Mouse (Mus musculus): ENCODE measurements around the gene Tex44. TPM values are rescaled to one million over a fixed set of nuclear protein-coding genes. Genes with fewer than 3 reads are reported as not detected.
A peak's percentile ranks its signal among the peaks of the same experiment; 100 is the strongest.

Gene Tex44
- not detected in 2 replicates for total RNA-seq (2014; fragmentation: Nextera tagmentation)
- not detected in 2 replicates for total RNA-seq (2017)

DNA sequence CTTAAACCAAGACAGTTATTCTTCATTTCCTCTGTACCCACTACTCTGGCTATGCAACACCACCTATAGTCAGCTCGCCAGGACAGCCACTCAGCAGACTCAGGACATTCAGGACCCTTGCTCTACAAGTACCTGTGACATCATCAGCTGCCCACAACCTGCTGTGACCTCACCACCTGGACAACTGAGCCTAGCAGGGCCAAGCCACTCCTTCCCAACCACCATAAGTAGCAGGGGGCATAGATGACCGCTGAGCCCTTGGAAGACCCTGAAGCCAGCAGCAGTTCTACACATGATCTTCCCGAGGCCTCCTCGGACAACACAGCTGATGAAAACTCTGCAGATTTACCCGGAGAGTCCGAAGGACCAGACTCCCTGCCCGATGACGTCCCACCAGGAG is at the start of gene Tex44, which contains the start of gene Nmur1:
Gene Tex44 (plus strand): TSS at position 202 of the 400 bp plus-strand sequence.
Gene Nmur1 (minus strand): TSS at position 101 of the 400 bp plus-strand sequence.
- ATAC-seq (replicated peaks; ENCODE audit: poor library complexity, severe bottlenecking) = no peak

- ATAC-seq (replicated peaks; ENCODE audit: poor library complexity, severe bottlenecking) = no peak
These were observed 49.8 kb upstream of the Tex44 start for GRCm38 (mm10) chr1:86376354-86376753.

- ATAC-seq (replicated peaks; ENCODE audit: poor library complexity, severe bottlenecking) = peak; percentile 56
These were observed 47.5 kb upstream of the Tex44 start for GRCm38 (mm10) chr1:86378662-86379061.

- ATAC-seq (replicated peaks; ENCODE audit: poor library complexity, severe bottlenecking) = peak; percentile 45
These were observed 47.0 kb upstream of the Tex44 start for GRCm38 (mm10) chr1:86379161-86379569.

DNA sequence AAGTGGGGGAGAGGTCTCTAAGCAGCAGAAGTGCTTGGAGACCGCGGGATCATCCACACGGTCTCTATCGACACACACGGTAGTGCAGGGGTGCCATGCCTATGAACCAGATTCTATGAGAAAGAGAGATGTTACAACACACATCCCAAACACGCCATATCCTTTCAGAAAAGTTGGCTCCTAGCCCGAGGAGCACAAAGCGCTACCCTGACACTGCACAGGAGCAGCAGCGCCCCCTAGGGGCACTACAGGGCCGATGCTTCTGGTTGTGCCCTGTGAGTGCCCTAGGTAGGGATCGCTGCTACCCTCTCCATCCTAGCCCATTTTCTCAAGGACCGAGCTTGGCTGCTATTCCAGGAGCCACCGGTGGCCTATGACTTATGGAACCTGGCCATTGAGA is 45.1 kb upstream of the Tex44 start:
- ATAC-seq (replicated peaks; ENCODE audit: poor library complexity, severe bottlenecking) = peak; percentile 85

DNA sequence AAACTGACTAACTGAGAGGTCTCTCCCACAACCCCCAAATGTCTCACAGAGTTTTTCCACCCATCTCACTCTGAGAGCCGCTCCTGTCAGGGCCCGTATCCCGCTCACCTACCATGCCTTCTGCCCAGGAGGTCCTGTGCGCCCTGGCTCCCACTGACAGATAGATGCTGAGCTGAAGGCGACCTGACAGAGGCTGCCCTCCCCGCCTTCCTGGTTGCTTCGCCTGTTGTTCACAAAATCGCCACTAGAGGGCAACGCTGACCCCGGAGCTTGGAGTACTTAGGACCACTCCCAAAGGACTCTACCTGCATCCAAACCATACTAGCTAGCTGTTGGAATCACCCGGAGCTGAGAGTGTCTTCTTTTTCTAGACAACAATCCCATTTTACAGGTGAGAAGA is 36.9 kb upstream of the Tex44 start:
- ATAC-seq (replicated peaks; ENCODE audit: poor library complexity, severe bottlenecking) = peak; percentile 82

DNA sequence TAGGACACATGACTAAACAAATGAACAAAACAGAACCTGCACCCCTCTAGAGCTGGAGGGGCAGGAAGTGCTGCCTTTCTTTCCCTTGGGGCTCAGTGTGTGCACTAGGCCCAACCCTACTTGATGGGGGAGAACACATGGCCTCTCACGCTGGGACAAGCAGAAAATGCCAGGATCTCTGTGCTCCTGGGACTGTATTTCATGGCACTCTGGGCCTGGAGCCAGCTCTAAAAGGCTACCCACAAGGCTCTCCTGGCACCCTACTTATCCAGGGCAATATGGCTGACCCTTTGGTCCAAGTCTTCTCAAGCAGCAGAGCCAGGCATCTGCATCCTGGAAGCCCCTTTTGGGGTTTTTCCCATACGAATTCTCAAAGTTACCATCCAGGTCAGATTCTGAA is 34.7 kb upstream of the Tex44 start:
- ATAC-seq (replicated peaks; ENCODE audit: poor library complexity, severe bottlenecking) = no peak

- ATAC-seq (replicated peaks; ENCODE audit: poor library complexity, severe bottlenecking) = no peak
These were observed 32.9 kb upstream of the Tex44 start for GRCm38 (mm10) chr1:86393219-86393618.

DNA sequence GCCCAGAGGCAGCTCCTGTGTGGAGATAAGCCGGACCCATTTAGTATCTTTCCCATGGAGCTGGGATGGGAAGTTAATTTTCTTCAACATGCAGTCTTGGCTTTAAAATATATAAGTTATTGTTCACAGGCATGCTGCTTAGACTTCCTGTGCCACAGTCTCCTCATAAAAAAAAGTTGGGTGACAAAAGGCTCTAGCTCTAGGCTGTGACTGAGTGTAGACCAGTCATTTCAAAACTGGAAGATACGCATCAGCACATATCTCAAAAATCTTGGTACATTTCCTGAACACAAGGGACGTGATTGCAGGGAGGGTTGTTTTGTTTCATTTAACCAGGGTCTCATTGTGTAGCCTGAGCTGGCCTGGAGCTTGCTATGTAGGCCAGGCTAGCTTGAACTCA is 31.9 kb upstream of the Tex44 start:
- ATAC-seq (replicated peaks; ENCODE audit: poor library complexity, severe bottlenecking) = no peak

DNA sequence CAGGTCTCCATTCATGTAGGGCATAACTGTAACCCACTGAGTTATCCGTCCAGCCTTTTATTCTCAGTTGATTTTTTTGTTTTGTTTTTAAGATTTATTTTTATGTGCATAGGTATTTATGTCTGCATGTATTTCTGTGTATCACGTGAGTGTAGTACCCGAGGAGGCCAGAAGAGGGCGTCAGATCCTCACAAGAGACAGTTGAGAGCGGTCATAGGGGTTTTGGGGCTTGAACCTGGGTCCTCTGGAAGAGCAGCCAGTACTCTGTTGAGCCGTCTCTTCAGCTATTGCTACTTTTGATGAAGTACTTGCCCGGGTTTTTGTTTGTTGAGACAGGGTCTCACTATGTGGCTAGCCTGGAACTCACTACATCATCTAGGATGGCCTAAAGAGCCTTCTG is 30.2 kb upstream of the Tex44 start:
- no peak for ATAC-seq (replicated peaks; ENCODE audit: poor library complexity, severe bottlenecking)

DNA sequence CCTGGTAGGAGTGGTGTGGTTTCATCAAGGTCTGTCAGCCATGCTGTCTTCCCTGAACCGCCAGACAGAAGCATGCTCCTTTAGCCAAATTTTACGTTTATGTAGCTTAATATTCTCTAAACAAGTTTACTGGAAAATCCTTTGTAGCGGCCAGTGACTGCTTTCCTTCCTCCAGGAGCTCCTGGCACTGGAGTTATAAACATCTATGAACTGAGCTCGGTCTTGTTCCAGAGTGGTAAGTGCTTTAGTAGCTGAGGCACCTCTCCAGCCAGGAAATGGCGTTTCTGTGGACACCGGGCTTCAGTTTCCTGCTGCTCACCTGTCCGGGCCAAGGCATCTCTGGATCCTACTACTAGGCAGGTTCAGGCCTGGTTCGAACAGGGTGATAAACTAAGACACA is 28.5 kb upstream of the Tex44 start:
- no peak for ATAC-seq (replicated peaks; ENCODE audit: poor library complexity, severe bottlenecking)

DNA sequence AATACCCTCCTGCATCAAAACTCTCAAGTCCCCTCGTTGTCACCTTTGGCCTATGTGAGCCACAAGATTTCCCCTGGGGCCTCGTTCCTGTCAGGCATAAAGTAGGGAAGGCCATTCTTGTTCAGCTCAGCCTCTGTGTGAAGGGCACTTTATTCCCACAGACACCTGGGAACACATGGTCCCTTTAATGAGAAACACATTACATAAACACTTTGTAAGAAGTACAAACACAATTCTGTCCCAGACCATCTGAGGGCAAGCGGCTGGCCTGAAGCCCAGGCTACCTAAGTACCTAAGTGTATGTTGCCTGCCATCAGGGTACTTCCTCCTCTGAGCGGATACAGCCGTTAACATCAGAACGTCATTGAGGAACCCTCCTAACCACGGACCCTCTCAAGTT is 27.9 kb upstream of the Tex44 start:
- ATAC-seq (replicated peaks; ENCODE audit: poor library complexity, severe bottlenecking) = peak; percentile 86

GRCm38 (mm10) chr1:86399322-86399721 is 26.8 kb upstream of the Tex44 start:
- peak; percentile 91 for ATAC-seq (replicated peaks; ENCODE audit: poor library complexity, severe bottlenecking)

DNA sequence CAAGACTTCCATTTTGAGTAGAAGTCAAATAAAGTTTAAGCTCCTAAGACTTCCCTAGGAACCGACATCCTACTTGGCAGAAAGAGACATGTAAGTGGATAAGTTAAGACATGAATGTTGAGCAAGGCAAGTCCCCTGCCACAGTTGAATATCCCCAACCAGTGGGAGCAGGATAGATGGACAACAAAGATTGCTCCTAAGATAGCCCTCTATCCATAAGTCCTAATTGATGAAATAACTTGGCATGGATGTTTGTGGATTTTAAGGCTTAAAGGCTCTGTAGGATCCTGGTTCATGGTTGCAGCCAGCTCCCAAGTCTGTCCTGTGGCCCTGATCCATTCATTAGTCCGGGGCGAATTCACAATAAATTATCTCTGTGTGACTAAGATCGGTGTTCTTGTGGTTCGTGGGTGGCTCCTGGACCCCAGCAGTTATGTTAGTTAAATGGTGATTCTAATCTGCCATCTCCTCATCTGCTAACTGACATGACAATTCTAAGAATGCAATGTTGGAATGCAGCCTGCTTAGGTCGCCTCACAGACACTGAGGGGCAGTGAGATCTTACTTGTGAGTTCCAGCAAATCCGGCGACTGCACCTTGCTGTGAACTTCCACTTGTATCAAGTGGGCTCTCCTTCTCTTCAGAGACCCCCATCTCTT is 25.9 kb upstream of the Tex44 start:
- ATAC-seq (replicated peaks; ENCODE audit: poor library complexity, severe bottlenecking) = no peak

DNA sequence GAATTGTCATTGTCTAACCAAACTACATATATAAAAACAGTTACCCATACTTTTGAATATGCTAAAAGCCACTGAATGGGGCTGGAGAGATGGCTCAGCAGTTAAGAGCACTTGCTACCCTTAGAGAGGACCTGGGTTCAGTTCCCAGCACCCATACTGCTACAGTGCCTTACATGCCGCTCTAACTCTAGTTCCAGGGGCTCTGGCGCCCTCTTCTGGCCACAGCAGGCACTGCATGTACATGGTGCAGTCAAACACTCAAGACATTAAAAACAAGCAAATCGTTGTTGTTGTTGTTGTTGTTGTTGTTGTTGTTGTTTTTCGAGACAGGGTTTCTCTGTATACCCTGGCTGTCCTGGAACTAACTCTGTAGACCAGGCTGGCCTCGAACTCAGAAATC is 21.3 kb upstream of the Tex44 start:
- ATAC-seq (replicated peaks; ENCODE audit: poor library complexity, severe bottlenecking) = no peak

DNA sequence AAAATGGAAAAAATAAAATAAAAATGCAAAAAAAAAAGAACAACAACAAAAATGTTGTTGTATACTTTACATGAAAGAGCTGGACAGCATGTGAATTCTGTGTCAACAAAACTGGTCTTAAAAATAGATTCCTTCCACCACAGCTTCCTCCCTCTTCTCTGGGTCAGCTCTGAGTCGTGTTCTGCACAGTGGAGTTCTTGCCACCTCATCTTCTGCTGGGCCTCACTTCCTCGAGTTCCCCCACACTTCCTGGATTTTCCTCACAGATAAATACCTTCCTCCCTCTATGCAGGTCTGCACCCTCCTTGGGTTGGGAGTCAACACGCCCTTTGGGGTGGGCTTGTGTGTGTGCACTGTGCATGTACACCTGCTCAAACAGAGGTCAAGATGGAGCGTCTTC is 19.8 kb upstream of the Tex44 start:
- peak; percentile 54 for ATAC-seq (replicated peaks; ENCODE audit: poor library complexity, severe bottlenecking)

GRCm38 (mm10) chr1:86406914-86407313 is 19.2 kb upstream of the Tex44 start:
- ATAC-seq (replicated peaks; ENCODE audit: poor library complexity, severe bottlenecking) = peak; percentile 67

DNA sequence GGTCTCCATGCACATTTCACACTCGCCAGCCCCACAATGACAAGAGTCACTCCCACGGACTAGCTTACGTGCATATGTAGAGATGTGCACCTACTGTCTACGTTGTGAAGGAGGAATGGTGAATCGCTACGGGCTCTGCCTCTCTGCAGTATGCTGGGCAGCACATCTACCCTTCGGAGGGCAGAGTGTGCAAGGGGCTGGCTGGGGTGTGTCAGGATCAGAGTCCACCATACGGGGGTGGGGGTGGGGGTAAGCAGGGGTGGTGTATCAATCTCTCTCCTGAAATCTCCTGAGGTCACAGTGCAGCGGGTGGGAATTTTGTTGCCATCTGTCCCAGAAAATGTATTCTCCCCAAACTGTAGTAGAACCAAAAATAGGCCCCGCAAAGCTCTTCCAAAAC is 17.6 kb upstream of the Tex44 start:
- ATAC-seq (replicated peaks; ENCODE audit: poor library complexity, severe bottlenecking) = no peak

GRCm38 (mm10) chr1:86409476-86409875 is 16.7 kb upstream of the Tex44 start:
- ATAC-seq (replicated peaks; ENCODE audit: poor library complexity, severe bottlenecking) = no peak

GRCm38 (mm10) chr1:86414715-86415114 is 11.4 kb upstream of the Tex44 start:
- ATAC-seq (replicated peaks; ENCODE audit: poor library complexity, severe bottlenecking) = no peak

DNA sequence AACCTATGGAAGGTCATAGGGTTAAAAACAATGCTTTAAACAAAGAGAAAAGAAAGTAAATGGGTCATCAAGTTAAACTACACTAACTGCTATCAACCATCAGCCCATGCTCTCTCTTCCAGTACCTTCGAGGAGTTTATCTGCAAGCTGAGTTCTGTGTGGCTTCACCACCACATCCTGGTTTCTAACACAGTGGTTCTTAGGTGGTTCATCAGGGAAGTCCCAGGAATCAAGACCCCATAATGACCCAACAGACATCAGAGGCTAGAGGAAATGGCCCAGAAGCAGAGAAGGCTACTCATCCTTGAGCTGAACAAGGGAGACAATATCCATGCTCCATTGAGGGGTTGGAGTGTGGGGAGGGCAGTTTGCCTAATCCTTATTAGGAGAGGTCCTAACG is 11.0 kb upstream of the Tex44 start:
- ATAC-seq (replicated peaks; ENCODE audit: poor library complexity, severe bottlenecking) = peak; percentile 31

DNA sequence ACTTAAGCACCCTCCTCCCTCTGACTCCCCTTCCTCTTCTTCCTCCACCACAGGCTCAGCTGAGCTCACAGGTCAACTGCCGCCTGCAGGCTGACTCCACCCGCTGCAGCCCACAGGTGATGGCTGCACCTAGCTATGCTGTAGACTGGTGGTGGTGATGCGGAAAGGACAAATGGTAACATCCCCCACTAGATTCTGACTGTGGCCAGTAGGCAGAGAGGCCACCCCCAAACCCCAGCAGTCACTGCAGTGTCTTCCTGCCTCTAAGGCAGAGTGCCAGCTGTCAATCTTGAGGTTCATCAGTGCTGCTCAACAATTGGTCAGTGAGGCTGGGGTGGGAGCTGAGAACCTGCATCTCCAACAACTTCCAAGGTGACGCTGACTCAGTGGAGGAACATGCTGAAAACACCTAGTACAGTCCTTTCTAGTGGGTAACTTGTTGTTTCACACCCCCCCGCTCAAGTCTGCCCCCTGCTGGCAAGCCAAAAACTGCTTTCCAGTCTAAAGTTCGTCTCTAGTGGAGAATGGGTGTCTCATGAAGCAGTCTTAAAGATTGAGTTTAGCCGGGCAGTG is 10.4 kb upstream of the Tex44 start:
- peak; percentile 60 for ATAC-seq (replicated peaks; ENCODE audit: poor library complexity, severe bottlenecking)

Data from granulocyte monocyte progenitor cell, adult 5-6 weeks (primary cell).